Mouse (Mus musculus) c-Kit-positive CD71-positive TER-119-negative erythroid progenitor cells, embryonic 14.5 days (primary cell): ENCODE results near the gene Arl3.
A peak's percentile ranks its signal among the peaks of the same experiment; 100 is the strongest.

Experiments
- DNase-seq: peaks from one replicate; pipeline ENCODE4 v3.0.0-alpha.2; 2013; ENCODE audit warnings: low read depth

The Arl3 gene

DNA sequence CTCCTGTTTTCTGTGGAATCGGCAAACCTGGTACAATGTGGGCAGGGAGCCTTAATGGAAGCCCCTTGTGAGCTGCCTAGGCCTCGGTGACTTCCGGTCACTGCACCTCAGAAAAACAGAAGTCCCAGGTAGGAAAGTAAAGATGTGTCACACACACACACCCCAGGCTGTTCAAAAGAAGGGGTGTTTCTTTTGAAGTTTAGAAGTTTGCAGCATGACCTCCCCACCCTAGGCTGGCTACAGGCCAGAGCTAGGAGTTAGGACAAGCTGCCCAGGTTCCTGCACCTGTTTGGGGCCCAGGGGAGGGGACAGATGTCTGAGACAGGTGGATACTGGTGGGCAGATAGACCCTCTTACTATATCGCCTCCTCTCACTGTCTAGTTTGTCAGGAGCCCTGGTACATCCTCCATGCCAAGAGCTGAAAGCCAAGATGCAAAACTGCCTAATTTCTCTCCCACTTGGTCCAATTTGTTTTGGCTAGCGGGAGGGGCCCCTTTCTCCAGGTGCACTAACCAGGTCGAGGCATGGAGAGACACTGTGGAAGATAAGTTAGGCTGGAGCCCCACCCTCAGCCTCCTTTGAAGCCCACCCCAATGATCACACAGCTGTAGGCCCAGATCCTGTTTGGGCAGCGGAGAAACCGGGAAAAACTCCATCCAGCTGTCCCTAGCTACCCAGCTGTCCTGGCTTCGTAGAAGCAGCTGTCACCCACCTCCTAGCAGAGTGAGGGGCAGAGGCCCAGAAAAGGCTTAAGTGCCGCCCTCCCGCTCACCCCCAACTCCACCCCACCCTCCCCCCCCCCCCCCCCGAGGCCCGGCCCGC lies 55.3 kb downstream of the Arl3 start:
- DNase-seq = no peak

DNA sequence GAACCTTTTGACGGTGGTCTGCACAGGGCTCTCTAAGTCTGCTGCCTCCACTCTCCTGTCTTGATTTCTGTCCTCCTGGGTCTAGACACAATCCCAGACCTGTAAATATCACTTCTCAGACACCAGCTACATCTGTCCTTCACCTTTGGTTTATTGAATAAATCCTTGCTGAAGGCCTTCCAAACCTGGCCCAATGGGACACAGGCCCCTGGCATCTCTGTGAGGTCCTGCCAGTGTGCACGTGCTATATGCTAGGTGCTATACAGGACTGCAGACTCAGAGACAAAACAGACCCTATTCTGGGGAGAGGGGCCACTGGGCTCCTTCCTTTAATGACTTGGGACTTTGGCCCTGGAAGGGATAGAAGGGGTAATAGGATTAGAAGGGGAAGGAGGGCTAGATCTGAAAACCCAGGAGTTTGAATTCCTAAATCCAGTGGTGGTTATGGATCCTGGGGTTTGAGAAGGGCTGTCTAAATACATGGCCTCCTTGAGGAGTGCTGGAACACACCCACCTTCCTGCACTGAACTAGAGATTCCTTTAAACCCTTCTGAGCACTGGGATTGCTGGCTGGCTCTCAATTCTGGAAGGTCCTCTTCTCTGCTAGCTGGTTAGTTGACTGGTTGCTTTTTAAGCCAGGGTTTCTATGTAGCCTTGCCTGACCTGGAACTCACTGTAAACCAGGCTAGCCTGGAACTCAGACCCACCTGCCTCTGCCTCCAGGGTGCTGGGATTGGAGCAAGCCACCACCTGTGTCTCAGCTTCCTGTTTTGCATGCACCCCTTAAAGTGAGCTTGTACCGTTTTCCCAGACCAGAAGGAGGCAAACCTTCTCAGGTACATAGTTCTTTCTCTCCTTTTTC lies 56.1 kb downstream of the Arl3 start:
- no peak for DNase-seq

DNA sequence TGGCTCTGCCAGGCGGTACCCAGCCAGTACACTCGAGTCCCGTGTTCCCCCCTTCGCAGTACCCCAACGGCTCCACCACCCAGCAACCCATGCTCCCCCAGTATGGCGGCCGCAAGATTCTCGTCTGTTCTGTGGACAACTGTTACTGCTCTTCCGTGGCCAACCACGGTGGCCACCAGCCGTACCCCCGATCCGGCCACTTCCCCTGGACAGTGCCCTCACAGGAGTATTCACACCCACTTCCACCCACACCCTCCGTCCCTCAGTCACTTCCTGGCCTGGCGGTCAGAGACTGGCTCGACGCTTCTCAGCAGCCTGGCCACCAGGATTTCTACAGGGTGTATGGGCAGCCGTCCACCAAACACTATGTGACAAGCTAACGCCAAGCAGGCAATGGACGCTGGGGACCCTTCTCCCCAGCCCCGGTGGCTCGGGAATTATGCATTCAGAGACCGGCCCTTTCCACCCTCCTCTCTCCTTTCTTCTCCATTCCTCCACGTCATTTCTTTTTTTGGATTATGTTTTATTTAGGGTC lies 57.6 kb downstream of the Arl3 start:
- no peak for DNase-seq

DNA sequence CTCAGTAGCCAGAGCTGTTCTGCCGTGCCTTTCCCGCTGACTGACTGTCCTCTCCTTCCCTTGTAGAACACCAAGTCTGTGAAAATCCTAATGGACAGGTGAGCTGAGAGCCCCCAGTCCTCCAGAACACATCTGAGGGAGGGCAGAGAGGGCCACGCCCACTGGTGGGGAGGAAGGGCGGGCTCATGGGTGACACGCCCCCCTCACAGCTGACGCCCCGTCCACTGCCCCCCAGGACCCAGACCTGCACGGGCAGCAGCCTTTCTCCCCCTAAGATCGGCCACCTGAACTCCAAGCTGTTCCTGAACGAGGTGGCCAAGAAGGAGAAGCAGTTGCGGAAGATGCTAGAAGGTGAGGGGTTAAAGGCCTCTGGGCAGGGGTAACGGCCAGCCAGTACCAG lies 58.6 kb downstream of the Arl3 start:
- DNase-seq = no peak

DNA sequence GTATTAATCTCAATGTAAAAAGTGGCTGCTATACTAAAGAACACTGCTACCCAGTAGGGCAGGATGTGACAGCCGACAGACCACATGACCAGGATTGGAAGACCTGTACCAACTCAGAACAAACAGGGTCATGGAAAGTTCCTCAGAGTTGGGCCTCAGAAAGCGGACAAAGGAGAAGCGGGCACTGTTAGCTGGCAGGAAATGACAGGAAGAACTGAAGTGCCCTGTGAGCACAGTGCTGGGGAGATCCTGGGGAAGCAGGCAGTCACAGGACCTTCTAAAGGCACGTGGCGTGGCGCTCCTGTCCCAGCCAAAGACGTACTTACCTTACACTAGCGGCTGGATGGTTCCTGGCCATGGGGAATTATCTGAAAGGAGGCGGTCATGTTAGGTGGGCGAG lies 61.7 kb downstream of the Arl3 start:
- no peak for DNase-seq

DNA sequence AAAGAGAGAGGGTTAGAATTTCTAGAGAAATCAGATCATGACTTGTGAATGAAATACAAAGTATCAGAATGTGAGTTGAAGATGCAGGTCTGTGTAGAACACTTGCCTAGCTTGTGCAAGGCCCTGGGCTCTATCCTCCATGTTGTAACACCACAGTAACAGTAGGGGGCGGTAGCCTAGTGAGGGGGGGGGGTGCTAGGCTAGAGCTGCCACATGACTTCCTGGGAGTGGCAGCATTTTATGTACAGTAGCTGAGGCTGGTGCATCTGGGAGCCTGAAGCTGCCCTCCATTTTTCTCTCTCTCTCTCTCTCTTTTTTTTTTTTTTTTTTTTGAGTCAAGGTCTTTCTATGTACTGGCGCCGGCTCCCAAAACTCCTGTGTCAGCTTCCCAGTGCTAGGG lies 62.2 kb downstream of the Arl3 start:
- DNase-seq = no peak

DNA sequence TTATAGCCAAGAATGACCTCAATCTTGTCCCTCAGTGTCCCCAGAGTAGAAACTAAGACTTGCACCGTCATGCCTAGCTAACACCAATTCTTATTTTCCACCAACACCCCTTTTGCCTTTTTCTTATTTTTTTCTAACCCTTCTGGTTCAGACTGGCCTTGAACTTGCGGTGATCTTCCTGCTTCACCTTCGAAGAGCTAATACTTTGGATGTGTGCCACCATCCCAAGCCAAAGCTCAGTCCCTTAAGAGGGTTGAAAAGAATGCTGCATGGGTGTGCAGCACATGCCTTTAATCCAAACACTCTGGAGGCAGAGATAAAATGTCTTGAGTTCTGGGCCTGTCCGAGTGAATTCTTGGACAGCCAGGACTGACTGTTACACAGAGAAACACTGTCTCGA lies 62.6 kb downstream of the Arl3 start:
- no peak for DNase-seq

DNA sequence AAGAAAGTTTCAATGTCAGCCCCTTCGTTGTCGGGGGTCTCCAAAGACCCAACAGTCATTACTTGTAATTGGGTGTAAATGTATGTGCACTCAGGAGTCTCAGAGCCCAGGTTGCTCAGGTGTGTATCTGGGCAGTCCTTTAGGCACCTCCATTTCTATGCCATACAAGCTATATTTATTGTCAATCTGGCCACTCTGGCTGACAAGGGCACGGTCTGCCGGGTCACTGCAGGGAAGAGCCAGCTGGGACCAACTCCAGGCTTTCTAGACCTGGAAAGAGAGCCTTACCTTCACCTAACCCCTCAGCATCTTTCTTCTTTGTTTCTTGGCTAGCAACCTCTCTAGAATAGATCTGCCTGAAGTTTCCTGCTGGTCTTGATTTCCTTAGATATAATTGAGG lies 63.3 kb downstream of the Arl3 start:
- DNase-seq = no peak

DNA sequence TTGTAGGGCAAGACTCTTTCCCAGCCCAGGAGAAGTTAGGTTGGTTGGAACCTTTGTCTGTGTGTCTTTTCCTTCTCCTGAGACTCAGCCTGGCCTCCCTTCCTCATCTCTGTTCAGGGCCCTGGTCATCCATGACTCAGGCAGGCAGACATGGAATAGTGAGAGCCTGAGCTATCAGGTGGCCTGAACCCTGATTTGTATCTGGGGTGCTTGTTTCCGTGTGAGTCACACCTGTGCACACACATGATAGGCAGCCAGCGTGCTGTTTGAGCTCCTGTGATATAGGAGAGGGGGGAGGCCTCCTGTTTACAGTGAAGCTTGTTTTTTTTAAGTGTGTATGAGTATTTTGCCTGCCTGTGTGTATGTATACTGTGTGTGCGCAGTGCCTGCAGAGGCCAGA lies 63.8 kb downstream of the Arl3 start:
- DNase-seq = no peak

DNA sequence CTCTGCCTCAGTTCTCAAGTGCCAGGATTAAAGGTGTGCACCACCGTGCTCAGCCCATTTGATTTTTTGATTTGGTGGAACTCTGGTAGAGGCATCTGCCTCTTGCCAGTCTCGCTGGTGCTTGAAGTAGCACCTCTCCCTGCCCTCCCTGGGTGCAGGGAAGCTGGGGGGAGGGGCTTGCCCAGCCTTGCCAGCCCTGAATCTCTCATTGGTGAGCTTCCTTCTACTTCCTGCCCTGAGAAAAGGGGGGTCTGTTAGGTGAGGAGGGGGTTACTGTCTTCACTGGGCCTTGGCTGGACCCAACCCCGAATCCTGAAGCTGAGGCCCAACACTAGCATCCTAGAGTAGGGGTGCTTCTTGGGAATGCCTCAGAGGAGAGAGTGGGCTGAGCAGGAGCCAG lies 64.3 kb downstream of the Arl3 start:
- no peak for DNase-seq

DNA sequence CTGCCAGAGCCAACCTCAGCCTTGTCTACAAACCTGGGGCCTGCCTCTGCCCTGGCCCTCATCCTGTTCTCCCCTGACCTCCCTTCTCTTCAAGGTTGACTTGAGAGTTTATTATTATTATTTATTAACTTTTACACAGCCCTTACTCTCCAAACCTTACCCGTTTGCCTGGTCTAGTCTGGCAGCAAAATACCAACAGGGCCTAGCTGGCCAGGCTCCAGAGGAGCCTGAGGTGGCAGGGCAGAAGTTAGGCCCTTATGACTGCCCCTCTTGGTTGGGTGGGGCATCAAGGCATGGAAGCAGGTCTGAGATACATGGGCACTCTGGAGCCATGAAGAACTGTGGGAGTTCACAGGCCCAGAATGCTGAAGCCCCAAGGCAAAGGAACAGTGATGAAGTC lies 65.2 kb downstream of the Arl3 start:
- no peak for DNase-seq

DNA sequence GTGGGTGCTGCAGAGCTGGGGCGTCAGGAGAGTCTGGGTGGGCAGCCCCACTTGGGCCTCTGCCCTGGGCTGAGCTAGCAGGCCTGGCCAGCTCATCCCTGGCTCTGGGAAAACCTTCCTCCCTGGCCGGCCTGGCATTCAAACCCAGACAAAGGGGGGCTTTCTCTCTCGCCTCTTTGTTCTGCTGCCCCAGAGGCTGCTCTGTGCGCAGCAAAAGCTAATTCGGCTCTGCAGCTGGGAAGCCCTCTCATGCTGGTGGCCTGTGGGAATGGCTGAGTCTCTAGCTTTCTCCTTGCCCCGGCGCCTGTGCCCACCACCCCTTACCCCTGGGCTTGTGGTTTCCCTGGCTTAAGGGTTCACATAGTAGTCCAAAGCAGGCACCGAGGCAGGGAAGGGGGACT lies 65.8 kb downstream of the Arl3 start:
- no peak for DNase-seq

DNA sequence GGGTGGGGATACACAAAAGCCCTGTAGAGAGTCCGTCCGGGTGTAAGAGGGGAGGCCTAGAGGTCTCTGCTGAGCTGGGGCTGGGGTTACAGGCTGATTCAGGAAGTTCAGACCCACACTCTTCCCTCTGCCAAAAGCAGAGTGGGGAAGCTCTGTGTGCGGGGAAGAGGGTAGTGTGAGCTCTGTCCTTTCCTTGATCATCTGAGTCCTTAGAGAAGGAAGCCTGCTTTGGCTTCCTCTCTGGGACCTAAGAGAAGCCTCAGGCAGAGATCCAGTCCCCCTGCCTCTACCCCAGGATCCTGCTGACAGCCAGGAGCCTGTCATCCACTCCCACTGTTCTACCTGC lies 66.7 kb downstream of the Arl3 start:
- no peak for DNase-seq

DNA sequence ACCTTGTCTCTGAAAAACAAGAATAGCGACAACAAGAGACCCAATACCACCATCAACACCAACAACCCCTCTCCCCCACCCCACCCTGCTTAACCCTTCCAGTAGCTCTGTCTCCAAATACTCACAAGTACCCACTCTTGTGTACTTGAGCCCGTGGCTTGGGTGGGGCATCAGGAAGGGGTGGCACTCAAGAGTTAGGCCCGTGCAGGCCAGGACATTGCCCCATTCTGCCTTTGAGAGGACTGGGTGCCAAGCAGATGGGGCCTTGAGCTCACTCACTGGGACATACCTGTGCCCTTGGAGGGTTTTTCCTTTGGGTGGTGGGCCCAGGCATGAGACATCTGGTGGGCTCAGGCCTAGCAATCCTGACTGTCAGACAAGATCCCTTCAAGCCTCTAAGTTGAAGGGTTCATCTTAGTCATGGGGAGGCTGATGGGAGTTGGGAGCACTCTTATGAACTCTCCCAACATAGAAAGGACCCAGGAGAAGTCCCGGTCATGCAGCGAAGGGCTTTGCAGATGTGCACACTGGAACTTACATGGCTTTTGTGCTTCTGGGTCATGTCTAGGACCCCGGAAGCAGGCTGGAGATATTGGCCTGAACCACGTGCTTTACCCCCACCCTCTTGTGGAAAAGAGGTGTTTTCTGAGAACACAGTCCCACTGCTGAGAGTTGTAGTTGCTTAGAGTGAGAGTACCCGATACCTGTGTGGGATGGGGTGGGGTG lies 67.2 kb downstream of the Arl3 start:
- DNase-seq = no peak

DNA sequence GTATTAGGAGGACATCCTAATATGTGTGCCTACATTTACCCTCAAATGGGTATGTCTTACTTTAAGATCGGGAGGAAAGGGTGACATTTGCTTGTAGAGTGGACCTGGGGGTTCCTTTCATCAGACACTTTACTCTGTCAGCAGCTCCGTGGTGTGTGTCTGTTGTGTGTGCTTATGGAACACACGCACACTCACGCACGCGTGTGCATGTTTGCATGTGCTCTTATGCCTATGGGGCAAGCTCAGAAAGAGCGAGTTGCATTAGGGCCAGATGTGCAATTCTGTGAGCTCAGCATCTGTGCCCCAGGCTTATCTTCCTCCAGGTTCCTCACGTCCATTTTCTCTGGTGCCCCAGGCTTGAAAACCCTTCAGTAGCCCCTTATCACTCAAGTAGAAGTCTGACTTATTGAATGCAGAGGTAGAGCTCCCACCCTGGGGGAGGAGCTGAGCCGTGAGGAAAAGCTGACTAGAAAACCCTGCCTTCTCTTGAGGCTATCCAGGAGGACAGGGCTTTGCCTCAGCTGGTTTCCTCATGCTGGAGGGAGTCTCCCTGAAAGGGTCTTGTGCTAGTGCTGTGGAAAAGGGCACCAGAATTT lies 68.1 kb downstream of the Arl3 start:
- DNase-seq = peak; percentile 68

DNA sequence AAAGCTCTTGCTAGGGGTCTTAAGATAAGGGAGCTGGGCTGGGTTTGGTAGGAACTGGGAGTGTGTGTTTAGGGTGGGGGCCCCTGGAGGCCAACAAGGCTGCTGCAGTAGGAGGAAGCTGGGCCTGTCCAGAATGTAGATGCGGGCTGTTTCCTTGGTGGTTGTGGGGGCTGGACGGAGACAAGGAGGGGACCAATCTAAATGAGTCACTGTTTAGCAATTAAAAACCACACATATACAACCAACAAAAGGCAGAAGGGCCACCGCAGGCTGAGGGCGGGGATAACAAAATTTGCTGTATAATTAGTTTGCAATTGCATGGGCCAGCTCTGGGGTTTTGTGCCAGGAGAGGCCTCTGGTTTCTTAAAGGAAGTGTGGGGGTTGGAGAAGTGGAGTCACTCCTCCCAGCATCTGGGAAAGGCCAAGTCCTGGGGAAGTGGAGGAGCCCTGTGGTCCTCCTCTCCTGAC lies 68.9 kb downstream of the Arl3 start:
- DNase-seq = no peak

DNA sequence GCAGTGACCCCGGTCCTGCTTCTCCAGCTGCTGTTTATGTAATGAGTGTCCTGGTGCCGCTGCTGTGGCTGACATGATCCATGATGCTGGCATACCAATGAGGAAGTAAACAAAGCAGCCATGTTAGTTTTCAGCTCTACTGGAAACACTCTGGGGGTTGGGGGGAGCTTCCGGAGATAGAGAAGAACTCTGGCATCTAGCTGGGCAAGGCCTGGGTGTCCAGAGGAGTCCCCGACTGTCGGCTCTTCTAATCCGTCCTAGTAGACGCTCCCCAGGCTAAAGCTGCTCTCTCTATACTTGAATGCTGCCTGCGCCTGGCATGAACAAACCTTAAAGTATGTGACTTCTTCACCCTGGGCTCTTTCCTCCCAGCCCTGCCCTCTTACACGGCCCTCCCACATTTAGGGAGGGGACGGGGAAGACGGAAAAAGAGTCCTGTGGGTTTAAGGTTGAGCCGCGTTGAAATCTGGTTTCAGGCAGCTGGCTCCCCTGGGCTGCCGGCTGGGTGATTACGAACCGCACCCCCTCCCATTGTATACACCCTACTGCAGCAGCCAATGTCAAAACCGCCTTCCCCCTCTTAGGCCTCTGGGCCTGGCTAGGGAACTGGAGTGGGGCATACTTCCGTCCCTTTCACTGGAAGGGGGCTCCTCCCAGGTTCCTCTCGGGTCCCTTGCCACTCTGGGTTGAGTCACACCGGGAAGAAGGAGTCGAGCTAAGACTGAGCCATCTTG lies 69.5 kb downstream of the Arl3 start:
- peak; percentile 93 for DNase-seq

DNA sequence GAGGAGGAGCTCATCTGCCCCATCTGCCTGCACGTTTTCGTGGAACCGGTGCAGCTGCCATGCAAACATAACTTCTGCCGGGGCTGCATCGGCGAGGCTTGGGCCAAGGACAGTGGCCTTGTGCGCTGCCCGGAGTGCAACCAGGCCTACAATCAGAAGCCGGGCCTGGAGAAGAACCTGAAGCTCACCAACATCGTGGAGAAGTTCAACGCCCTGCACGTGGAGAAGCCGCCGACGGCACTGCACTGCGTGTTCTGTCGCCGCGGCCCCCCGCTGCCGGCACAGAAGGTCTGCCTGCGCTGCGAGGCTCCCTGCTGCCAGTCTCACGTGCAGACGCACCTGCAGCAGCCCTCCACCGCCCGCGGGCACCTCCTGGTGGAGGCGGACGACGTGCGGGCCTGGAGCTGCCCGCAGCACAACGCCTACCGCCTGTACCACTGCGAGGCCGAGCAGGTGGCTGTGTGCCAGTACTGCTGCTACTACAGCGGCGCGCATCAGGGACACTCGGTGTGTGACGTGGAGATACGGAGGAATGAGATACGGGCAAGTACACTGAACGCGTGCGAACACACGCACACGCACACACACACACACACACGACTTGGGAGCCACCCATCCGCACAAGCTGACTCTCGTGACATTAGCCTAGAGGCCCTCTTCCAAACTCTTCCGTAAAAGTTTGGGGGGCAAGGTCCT lies 70.4 kb downstream of the Arl3 start:
- DNase-seq = peak; percentile 78

DNA sequence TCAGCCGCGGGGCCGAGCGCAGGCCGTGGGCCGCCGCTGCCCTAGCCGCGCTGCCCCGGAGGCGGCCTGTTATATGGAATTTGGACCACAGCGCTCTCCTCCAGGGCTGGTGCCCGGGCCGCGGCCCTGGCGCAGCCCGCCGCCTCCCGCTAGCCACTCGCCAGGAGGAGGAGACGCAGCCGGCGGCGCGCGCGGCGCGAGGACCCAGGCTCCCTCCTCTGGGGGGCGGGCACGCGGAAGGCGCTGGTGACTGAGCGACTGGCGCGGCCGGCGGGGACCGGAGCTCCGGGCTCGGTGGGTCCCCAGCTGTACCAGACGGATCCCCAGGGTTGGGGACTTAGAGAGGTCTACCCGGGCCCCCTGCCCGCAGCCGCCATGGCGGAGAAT lies 70.9 kb downstream of the Arl3 start:
- peak; percentile 38 for DNase-seq

DNA sequence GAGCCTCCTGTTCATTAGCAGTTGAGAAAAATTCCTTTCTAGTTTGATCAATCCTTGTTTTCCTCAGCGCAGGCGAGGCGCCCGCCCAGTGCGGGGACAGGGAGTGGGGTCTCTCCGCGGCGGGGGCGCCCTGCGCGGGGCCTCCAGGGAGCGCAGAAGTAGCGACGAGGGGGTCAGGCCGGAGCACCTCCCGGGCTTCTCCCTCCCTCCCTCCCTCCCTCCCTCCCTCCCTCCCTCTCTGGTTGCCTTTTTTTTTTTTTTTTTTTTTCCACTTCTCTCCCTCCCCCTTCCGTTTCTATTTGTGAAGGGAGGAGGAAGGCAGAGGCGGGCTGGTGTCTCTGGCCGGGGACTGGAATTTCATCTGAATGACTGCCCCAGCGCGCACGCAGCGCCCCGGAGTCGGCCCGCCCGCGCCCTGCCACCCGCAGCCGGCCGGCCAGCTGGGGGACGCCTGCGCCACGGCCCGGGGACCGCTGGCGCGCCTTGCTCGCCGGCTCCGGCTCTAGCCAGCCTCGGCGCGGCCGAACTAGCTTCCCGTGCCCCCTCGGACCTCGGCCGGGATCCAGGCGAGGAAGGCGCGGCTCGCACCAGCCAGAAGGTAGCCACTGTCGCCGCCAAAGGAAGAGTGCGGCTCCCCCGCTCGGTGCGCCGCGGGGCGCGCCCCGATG lies 71.5 kb downstream of the Arl3 start, which contains the start of gene Trim8:
Gene Trim8 (plus strand): TSS at position 302 of the 668 bp plus-strand sequence.
- peak; percentile 34 for DNase-seq
